Mouse (Mus musculus) urinary bladder, postnatal 4 days (tissue): Measurements from ENCODE around the gene Gm2237.
"Not testable (repeated sequence)": the region's sequence is repeated elsewhere in the genome, so short reads cannot be mapped to it uniquely, and the experiment has no call there.

Experiments used
- DNase-seq, 2 experiments: peaks; one replicate each; pipeline ENCODE4 v3.0.0; 2021 to 2022; ENCODE audit warnings: low spot score in 2 of 2

Gm2237 gene

GRCm38 (mm10) chr14:19584804-19585667, at the start of gene Gm2237:
Gene Gm2237 (minus strand): TSS chr14:19585135.
- DNase-seq, result peak; percentile 28 to 55

DNA sequence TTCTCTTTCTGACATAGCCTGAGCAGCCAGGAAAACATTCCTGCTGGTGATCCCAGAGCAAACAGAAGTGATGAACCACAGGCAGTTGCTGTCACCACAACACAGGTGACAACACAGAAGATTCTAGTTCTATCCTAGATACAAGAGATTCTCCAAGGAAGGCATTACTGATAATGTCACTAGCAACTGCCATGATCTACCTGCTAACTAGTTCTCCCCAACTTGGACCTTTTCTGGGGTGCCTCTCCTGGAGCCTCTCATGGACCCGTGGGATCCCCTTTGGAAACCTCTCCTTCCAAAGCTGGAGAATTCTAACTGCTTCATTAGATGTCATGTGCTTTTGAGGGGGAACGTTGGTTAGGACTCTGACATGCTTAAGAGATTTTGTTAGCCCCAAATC, 17.5 kb upstream of the Gm2237 start, which contains the start of gene Gm5458:
Gene Gm5458, minus strand, starts transcription at position 101 of the 400 bp plus-strand sequence.
- DNase-seq, result not testable (repeated sequence)

DNA sequence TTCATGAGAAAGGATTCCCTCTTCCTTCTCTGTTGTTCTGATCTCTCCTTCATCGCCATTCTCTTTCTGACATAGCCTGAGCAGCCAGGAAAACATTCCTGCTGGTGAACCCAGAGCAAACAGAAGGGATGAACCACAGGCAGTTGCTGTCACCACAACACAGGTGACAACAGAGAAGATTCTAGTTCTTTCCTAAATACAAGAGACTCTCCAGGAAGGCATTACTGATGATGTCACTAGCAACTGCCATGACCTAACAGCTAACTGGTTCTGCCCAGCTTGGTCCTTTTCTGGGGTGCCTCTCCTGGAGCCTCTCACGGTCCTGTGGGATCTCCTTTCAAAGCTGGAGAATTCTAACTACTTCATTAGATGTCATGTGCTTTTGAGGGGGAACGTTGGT, 35.1 kb downstream of the Gm2237 start, which contains the start of gene Gm2244:
Gene Gm2244, minus strand, starts transcription at position 101 of the 400 bp plus-strand sequence.
- DNase-seq, result not testable (repeated sequence)
